Mouse (Mus musculus): ENCODE data around the gene Gm9758. TPM values are rescaled to one million over a fixed set of nuclear protein-coding genes. Genes with fewer than 3 reads are reported as not detected.
"Not testable (repeated sequence)": the region's sequence is repeated elsewhere in the genome, so short reads cannot be mapped to it uniquely, and the experiment has no call there.

Gene Gm9758
- polyA plus RNA-seq (2015; fragmentation: Nextera tagmentation; extraction: Ambion mirVana) = not detected in 2 replicates

GRCm38 (mm10) chr5:14914799-14915198 is at the start of gene Gm9758:
TSS of gene Gm9758 (minus strand) at chr5:14914899.
- 38% methylated on average over 1 of the region's 1 CpGs for WGBS
- not testable (repeated sequence) for H3K4me1 ChIP-seq (ENCODE audit: control insufficient read depth, insufficient read depth, low read length); H3K27me3 ChIP-seq (ENCODE audit: control insufficient read depth, insufficient read depth, low read depth, low read length); H3K9me3 ChIP-seq (replicated peaks; ENCODE audit: control insufficient read depth, low read length, poor library complexity, severe bottlenecking); H3K27ac ChIP-seq (ENCODE audit: low read length); H3K36me3 ChIP-seq (ENCODE audit: control insufficient read depth, insufficient read depth, low read length); H3K4me3 ChIP-seq (ENCODE audit: low read depth, low read length); ATAC-seq; H3K9ac ChIP-seq (ENCODE audit: low read depth, low read length); H3K4me2 ChIP-seq (ENCODE audit: low read length)

- H3K27me3 ChIP-seq (ENCODE audit: control insufficient read depth, insufficient read depth, low read depth, low read length); H3K4me3 ChIP-seq (ENCODE audit: low read depth, low read length); H3K9ac ChIP-seq (ENCODE audit: low read depth, low read length); H3K4me2 ChIP-seq (ENCODE audit: low read length); ATAC-seq; H3K27ac ChIP-seq (ENCODE audit: low read length); H3K36me3 ChIP-seq (ENCODE audit: control insufficient read depth, insufficient read depth, low read length); H3K4me1 ChIP-seq (ENCODE audit: control insufficient read depth, insufficient read depth, low read length): not testable (repeated sequence)
- 83% methylated on average over 13 of the region's 13 CpGs for WGBS
- peaks cover 11% of the 10 kb centered on the region for H3K9me3 ChIP-seq (replicated peaks; ENCODE audit: control insufficient read depth, low read length, poor library complexity, severe bottlenecking)
Measured at GRCm38 (mm10) chr5:14963821-14964220, 49.1 kb upstream of the Gm9758 start.

GRCm38 (mm10) chr5:14961502-14961901 is 46.8 kb upstream of the Gm9758 start:
- not testable (repeated sequence) for H3K9ac ChIP-seq (ENCODE audit: low read depth, low read length); H3K27ac ChIP-seq (ENCODE audit: low read length); H3K27me3 ChIP-seq (ENCODE audit: control insufficient read depth, insufficient read depth, low read depth, low read length); ATAC-seq; H3K36me3 ChIP-seq (ENCODE audit: control insufficient read depth, insufficient read depth, low read length); H3K4me2 ChIP-seq (ENCODE audit: low read length); H3K4me3 ChIP-seq (ENCODE audit: low read depth, low read length); H3K4me1 ChIP-seq (ENCODE audit: control insufficient read depth, insufficient read depth, low read length)
- H3K9me3 ChIP-seq (replicated peaks; ENCODE audit: control insufficient read depth, low read length, poor library complexity, severe bottlenecking) = peaks cover 14% of the 10 kb centered on the region
- WGBS = 81% methylated on average over 4 of the region's 4 CpGs

- ATAC-seq = not testable (repeated sequence)
Measured at GRCm38 (mm10) chr5:14955928-14956706, 41.4 kb upstream of the Gm9758 start.

GRCm38 (mm10) chr5:14953587-14953986 is 38.9 kb upstream of the Gm9758 start:
- not testable (repeated sequence) for H3K4me2 ChIP-seq (ENCODE audit: low read length); H3K9ac ChIP-seq (ENCODE audit: low read depth, low read length); H3K27ac ChIP-seq (ENCODE audit: low read length); H3K27me3 ChIP-seq (ENCODE audit: control insufficient read depth, insufficient read depth, low read depth, low read length); ATAC-seq; H3K36me3 ChIP-seq (ENCODE audit: control insufficient read depth, insufficient read depth, low read length); H3K4me1 ChIP-seq (ENCODE audit: control insufficient read depth, insufficient read depth, low read length); H3K4me3 ChIP-seq (ENCODE audit: low read depth, low read length)
- peaks cover 20% of the 10 kb centered on the region for H3K9me3 ChIP-seq (replicated peaks; ENCODE audit: control insufficient read depth, low read length, poor library complexity, severe bottlenecking)

More at GRCm38 (mm10) chr5:14955928-14956706, 41.4 kb upstream of the Gm9758 start:
- not testable (repeated sequence) for H3K27ac ChIP-seq (ENCODE audit: low read length); H3K4me2 ChIP-seq (ENCODE audit: low read length); H3K36me3 ChIP-seq (ENCODE audit: control insufficient read depth, insufficient read depth, low read length); H3K9ac ChIP-seq (ENCODE audit: low read depth, low read length); H3K27me3 ChIP-seq (ENCODE audit: control insufficient read depth, insufficient read depth, low read depth, low read length); H3K4me1 ChIP-seq (ENCODE audit: control insufficient read depth, insufficient read depth, low read length); H3K4me3 ChIP-seq (ENCODE audit: low read depth, low read length)
- 94% methylated on average over 1 of the region's 1 CpGs for WGBS
- H3K9me3 ChIP-seq (replicated peaks; ENCODE audit: control insufficient read depth, low read length, poor library complexity, severe bottlenecking) = peaks cover 20% of the 10 kb centered on the region

- ATAC-seq; H3K27ac ChIP-seq (ENCODE audit: low read length); H3K4me2 ChIP-seq (ENCODE audit: low read length); H3K4me1 ChIP-seq (ENCODE audit: control insufficient read depth, insufficient read depth, low read length); H3K27me3 ChIP-seq (ENCODE audit: control insufficient read depth, insufficient read depth, low read depth, low read length); H3K9ac ChIP-seq (ENCODE audit: low read depth, low read length); H3K36me3 ChIP-seq (ENCODE audit: control insufficient read depth, insufficient read depth, low read length); H3K4me3 ChIP-seq (ENCODE audit: low read depth, low read length): not testable (repeated sequence)
- H3K9me3 ChIP-seq (replicated peaks; ENCODE audit: control insufficient read depth, low read length, poor library complexity, severe bottlenecking) = peaks cover 22% of the 10 kb centered on the region
- 69% methylated on average over 3 of the region's 3 CpGs for WGBS
Measured at GRCm38 (mm10) chr5:14952749-14953148, 38.0 kb upstream of the Gm9758 start.

GRCm38 (mm10) chr5:14951822-14952221 is 37.1 kb upstream of the Gm9758 start:
- H3K9ac ChIP-seq (ENCODE audit: low read depth, low read length); H3K36me3 ChIP-seq (ENCODE audit: control insufficient read depth, insufficient read depth, low read length); H3K4me3 ChIP-seq (ENCODE audit: low read depth, low read length); ATAC-seq; H3K4me1 ChIP-seq (ENCODE audit: control insufficient read depth, insufficient read depth, low read length); H3K27ac ChIP-seq (ENCODE audit: low read length); H3K4me2 ChIP-seq (ENCODE audit: low read length); H3K27me3 ChIP-seq (ENCODE audit: control insufficient read depth, insufficient read depth, low read depth, low read length): not testable (repeated sequence)
- H3K9me3 ChIP-seq (replicated peaks; ENCODE audit: control insufficient read depth, low read length, poor library complexity, severe bottlenecking) = peaks cover 22% of the 10 kb centered on the region
- 68% methylated on average over 7 of the region's 7 CpGs for WGBS

GRCm38 (mm10) chr5:14947482-14948198 is 32.9 kb upstream of the Gm9758 start:
- not testable (repeated sequence) for H3K27me3 ChIP-seq (ENCODE audit: control insufficient read depth, insufficient read depth, low read depth, low read length); H3K4me1 ChIP-seq (ENCODE audit: control insufficient read depth, insufficient read depth, low read length); H3K9ac ChIP-seq (ENCODE audit: low read depth, low read length); H3K4me2 ChIP-seq (ENCODE audit: low read length); H3K4me3 ChIP-seq (ENCODE audit: low read depth, low read length); H3K36me3 ChIP-seq (ENCODE audit: control insufficient read depth, insufficient read depth, low read length); H3K9me3 ChIP-seq (replicated peaks; ENCODE audit: control insufficient read depth, low read length, poor library complexity, severe bottlenecking); ATAC-seq; H3K27ac ChIP-seq (ENCODE audit: low read length)
- WGBS = 62% methylated on average over 4 of the region's 4 CpGs

GRCm38 (mm10) chr5:14945524-14945923 is 30.8 kb upstream of the Gm9758 start:
- H3K27ac ChIP-seq (ENCODE audit: low read length); H3K4me1 ChIP-seq (ENCODE audit: control insufficient read depth, insufficient read depth, low read length); H3K36me3 ChIP-seq (ENCODE audit: control insufficient read depth, insufficient read depth, low read length); H3K9ac ChIP-seq (ENCODE audit: low read depth, low read length); H3K4me2 ChIP-seq (ENCODE audit: low read length); H3K9me3 ChIP-seq (replicated peaks; ENCODE audit: control insufficient read depth, low read length, poor library complexity, severe bottlenecking); H3K4me3 ChIP-seq (ENCODE audit: low read depth, low read length); H3K27me3 ChIP-seq (ENCODE audit: control insufficient read depth, insufficient read depth, low read depth, low read length); ATAC-seq: not testable (repeated sequence)
- WGBS = 62% methylated on average over 4 of the region's 4 CpGs

Data from midbrain, embryonic 16.5 days (tissue).